Mouse (Mus musculus) stomach, embryonic 14.5 days (tissue): Measurements from ENCODE around the gene Pdpk1. TPM values are rescaled to one million over a fixed set of nuclear protein-coding genes. Genes with fewer than 3 reads are reported as not detected.
A peak's percentile ranks its signal among the peaks of the same experiment; 100 is the strongest.

Source experiments
- ATAC-seq: fragments of 200-750 bp; cut with Nextera tagmentation; 2 replicates; pipeline ENCODE4 v1.8.0; 2017; ENCODE audit warnings: low read depth, moderate TSS enrichment; ENCODE audit not compliant: insufficient number of reproducible peaks, insufficient read depth, low FRiP score
- H3K27ac ChIP-seq: fragments of 300-500 bp; sonication (generic); 2 replicates; pipeline ENCODE4 v1.5.1; 2014; ENCODE audit warnings: mild to moderate bottlenecking, low read length, moderate library complexity, mixed read lengths
- H3K27me3 ChIP-seq: fragments of 300-500 bp; sonication (generic); 2 replicates; pipeline ENCODE4 v1.6.1; 2014; ENCODE audit warnings: low read length, control low read depth, mixed read lengths; ENCODE audit not compliant: control insufficient read depth, insufficient read depth
- H3K36me3 ChIP-seq: fragments of 300-500 bp; sonication (generic); 2 replicates; pipeline ENCODE4 v1.6.1; 2014; ENCODE audit warnings: mild to moderate bottlenecking, control low read depth, low read length, moderate library complexity, mixed read lengths; ENCODE audit not compliant: control insufficient read depth, insufficient read depth
- H3K4me1 ChIP-seq: fragments of 300-500 bp; sonication (generic); 2 replicates; pipeline ENCODE4 v1.6.1; 2014; ENCODE audit warnings: low read length, control low read depth, mixed read lengths; ENCODE audit not compliant: control insufficient read depth, insufficient read depth
- H3K4me2 ChIP-seq: fragments of 300-500 bp; sonication (generic); replicated peaks from 2 replicates; pipeline ENCODE4 v1.6.1; 2014; ENCODE audit warnings: low read depth, low read length, control low read depth
- H3K4me3 ChIP-seq: fragments of 300-500 bp; sonication (generic); 2 replicates; pipeline ENCODE4 v1.5.1; 2014; ENCODE audit warnings: low read depth, low read length, control low read depth
- H3K9ac ChIP-seq: fragments of 300-500 bp; sonication (generic); replicated peaks from 2 replicates; pipeline ENCODE4 v1.6.1; 2014; ENCODE audit warnings: low read depth, mild to moderate bottlenecking, control low read depth, low read length, moderate library complexity, mixed read lengths
- H3K9me3 ChIP-seq: fragments of 300-500 bp; sonication (generic); 2 replicates; pipeline ENCODE4 v1.6.1; 2016; ENCODE audit warnings: low read depth, low read length, control low read depth; ENCODE audit not compliant: control insufficient read depth
- WGBS: fragments of 180-500 bp; shearing (Covaris S2); extraction: QIAGEN DNeasy Blood & Tissue Kit; methylation state at CpG from one replicate; pipeline ENCODE4 v1.1.7; 2014; 5-methylcytosine and 5-hydroxymethylcytosine counted together
- polyA plus RNA-seq: library from polyadenylated mRNA; unstranded; fragments of >200 nt; fragmentation: Nextera tagmentation; extraction: Ambion mirVana; gene quantifications from 2 replicates; pipeline ENCODE4 v1.2.1, GENCODE M21; 2014

Pdpk1 gene
- polyA plus RNA-seq, 1 experiment from 2014 or later = 44.3 TPM

GRCm38 (mm10) chr17:24084593-24084992 lies 66.1 kb downstream of the Pdpk1 start:
- H3K36me3 ChIP-seq = peaks cover 35% of the 10 kb centered on the region

GRCm38 (mm10) chr17:24077101-24077500 lies 73.6 kb downstream of the Pdpk1 start:
- Histone ChIP-seq H3K4me2 (no peak overlapping the region), H3K27me3 (no peaks in the 10 kb centered on the region), H3K4me3 (no peak overlapping the region), H3K9me3 (no peaks in the 10 kb centered on the region), H3K4me1 (peaks cover 3% of the 10 kb centered on the region), H3K9ac (no peak overlapping the region), H3K36me3 (peaks cover 35% of the 10 kb centered on the region), H3K27ac (no peak overlapping the region)
- no peak for ATAC-seq
- WGBS = 84% methylated on average over 2 of the region's 2 CpGs

More at GRCm38 (mm10) chr17:24084593-24084992, 66.1 kb downstream of the Pdpk1 start:
- Histone ChIP-seq H3K4me2 (no peak overlapping the region), H3K4me3 (no peak overlapping the region), H3K4me1 (no peaks in the 10 kb centered on the region), H3K9ac (no peak overlapping the region), H3K27me3 (no peaks in the 10 kb centered on the region), H3K27ac (no peak overlapping the region), H3K9me3 (no peaks in the 10 kb centered on the region)
- ATAC-seq = no peak
- 43% methylated on average over 1 of the region's 1 CpGs for WGBS

GRCm38 (mm10) chr17:24072919-24073696 lies 77.6 kb downstream of the Pdpk1 start, which contains the start of gene Kctd5:
Kctd5 (minus strand) TSS chr17:24073485.
- under 1% methylated on average over 62 of the region's 62 CpGs for WGBS
- peak within 1 kb of the TSS; percentile 91 for H3K9ac ChIP-seq
- H3K9me3 ChIP-seq = no peaks in the 10 kb centered on the region
- H3K27ac ChIP-seq = peak within 1 kb of the TSS; percentile 69; the same call in 1 of the 2 replicates
- peak within 1 kb of the TSS; percentile 96 for H3K4me3 ChIP-seq
- H3K4me2 ChIP-seq = peak within 1 kb of the TSS; percentile 46
- peak; percentile 97 for ATAC-seq
- H3K27me3 ChIP-seq = no peaks in the 10 kb centered on the region
- H3K36me3 ChIP-seq = peaks cover 14% of the 10 kb centered on the region
- peaks cover 11% of the 10 kb centered on the region for H3K4me1 ChIP-seq

- Histone ChIP-seq H3K9ac (no peak overlapping the region), H3K9me3 (no peaks in the 10 kb centered on the region), H3K36me3 (no peaks in the 10 kb centered on the region; the same call in 1 of the 2 replicates), H3K4me2 (no peak overlapping the region), H3K4me3 (no peak overlapping the region), H3K27me3 (no peaks in the 10 kb centered on the region), H3K27ac (no peak overlapping the region), H3K4me1 (peaks cover 11% of the 10 kb centered on the region)
- WGBS = 89% methylated on average over 3 of the region's 3 CpGs
- ATAC-seq = no peak
Measured at GRCm38 (mm10) chr17:24069531-24069930, 81.2 kb downstream of the Pdpk1 start.

- Histone ChIP-seq H3K36me3 (no peaks in the 10 kb centered on the region; the same call in 1 of the 2 replicates), H3K27me3 (no peaks in the 10 kb centered on the region), H3K9me3 (no peaks in the 10 kb centered on the region), H3K4me1 (peaks cover 11% of the 10 kb centered on the region), H3K9ac (no peak overlapping the region), H3K27ac (no peak overlapping the region), H3K4me3 (no peak overlapping the region), H3K4me2 (no peak overlapping the region)
- ATAC-seq = no peak
- WGBS = 80% methylated on average over 5 of the region's 5 CpGs
Measured at GRCm38 (mm10) chr17:24068271-24068670, 82.5 kb downstream of the Pdpk1 start.

- Histone ChIP-seq H3K27me3 (no peaks in the 10 kb centered on the region), H3K9ac (no peak overlapping the region), H3K36me3 (peaks cover 20% of the 10 kb centered on the region), H3K4me3 (no peak overlapping the region), H3K4me2 (no peak overlapping the region), H3K4me1 (no peaks in the 10 kb centered on the region), H3K9me3 (no peaks in the 10 kb centered on the region), H3K27ac (no peak overlapping the region)
- WGBS = 86% methylated on average over 4 of the region's 4 CpGs
- no peak for ATAC-seq
Measured at GRCm38 (mm10) chr17:24062459-24063155, 88.1 kb downstream of the Pdpk1 start.

GRCm38 (mm10) chr17:24057730-24058245 lies 92.9 kb downstream of the Pdpk1 start:
- 95% methylated on average over 5 of the region's 5 CpGs for WGBS
- ATAC-seq = no peak
- H3K27me3 ChIP-seq = no peaks in the 10 kb centered on the region

More at GRCm38 (mm10) chr17:24057730-24058245, 92.9 kb downstream of the Pdpk1 start:
- Histone ChIP-seq H3K36me3 (peaks cover 60% of the 10 kb centered on the region), H3K4me1 (no peaks in the 10 kb centered on the region), H3K4me3 (no peak overlapping the region), H3K9me3 (no peaks in the 10 kb centered on the region), H3K4me2 (no peak overlapping the region), H3K9ac (no peak overlapping the region), H3K27ac (no peak overlapping the region)
